Comparison of ENCODE assay signal across 11 mouse cellular contexts in the genomic region with DNA sequence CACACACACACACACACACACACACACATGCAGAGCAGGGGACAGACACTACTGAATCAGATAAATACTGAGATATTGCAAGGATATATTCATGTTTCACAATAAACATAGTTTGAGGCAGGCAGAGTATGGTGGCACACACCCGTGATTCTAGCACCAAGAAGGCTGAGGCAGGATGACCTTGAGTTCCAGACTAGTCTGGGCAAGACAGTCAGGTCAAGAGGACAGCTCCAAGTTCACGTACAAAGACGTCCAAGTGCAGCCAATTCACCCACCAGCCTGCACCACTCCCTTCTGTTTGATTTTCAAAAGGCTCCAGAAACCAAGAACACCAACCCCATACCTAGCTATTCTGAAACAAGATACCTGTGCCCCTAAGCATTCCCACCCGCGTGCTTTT. TPM values are rescaled to one million over a fixed set of nuclear protein-coding genes. Genes with fewer than 3 reads are reported as not detected.
DNase-seq lines count a peak whose midpoint lies in the region; ATAC-seq and TF ChIP-seq lines count a peak whose summit lies in the region.
"Had no signal": no experiment of that assay in that cellular context is flagged by ENCODE, and none has a peak within 500 bp of the region (broad histone marks: within the 10 kb centered on the region; RNA-seq: fewer than 3 reads in every experiment).

No protein-coding gene starts in this region.

- no peaks in the 10 kb centered on the region for H3K36me3 ChIP-seq in heart, embryonic 11.5 days (ENCODE audit: control insufficient read depth, insufficient read depth, low read length)
- no peaks in the 10 kb centered on the region for H3K36me3 ChIP-seq in heart, embryonic 10.5 days
- peaks cover 38% of the 10 kb centered on the region for H3K36me3 ChIP-seq in G1E (replicated peaks)
- no peaks in the 10 kb centered on the region for H3K36me3 ChIP-seq in hindbrain, embryonic 13.5 days
- H3K36me3 ChIP-seq in midbrain, embryonic 13.5 days: no peaks in the 10 kb centered on the region
- H3K36me3 ChIP-seq: limb, embryonic 12.5 days had no signal

- H3K27me3 ChIP-seq in heart, embryonic 11.5 days (ENCODE audit: control insufficient read depth, insufficient read depth, low read length): no peaks in the 10 kb centered on the region
- H3K27me3 ChIP-seq in heart, embryonic 10.5 days (ENCODE audit: insufficient read depth, poor library complexity, severe bottlenecking): no peaks in the 10 kb centered on the region
- no peaks in the 10 kb centered on the region for H3K27me3 ChIP-seq in G1E (ENCODE audit: insufficient read depth, low read length)
- H3K27me3 ChIP-seq in hindbrain, embryonic 13.5 days: no peaks in the 10 kb centered on the region
- no peaks in the 10 kb centered on the region for H3K27me3 ChIP-seq in midbrain, embryonic 13.5 days
- H3K27me3 ChIP-seq: limb, embryonic 12.5 days had no signal

- no peak for DNase-seq in heart, embryonic 10.5 days (ENCODE audit: low spot score)
- no peak for DNase-seq in G1E (ENCODE audit: low spot score)
- DNase-seq in retina, postnatal 1 day: no peak
- DNase-seq in thymus, postnatal 14 days: no peak
- DNase-seq: adrenal gland, adult 8-10 months; cerebellum, postnatal 14 days had no signal

- ATAC-seq in heart, embryonic 11.5 days (replicated peaks; ENCODE audit: insufficient number of reproducible peaks, low FRiP score, low TSS enrichment): no peak
- no peak for ATAC-seq in G1E (ENCODE audit: extremely low read depth, insufficient number of reproducible peaks, low FRiP score, poor library complexity, severe bottlenecking)
- ATAC-seq in hindbrain, embryonic 13.5 days (ENCODE audit: low FRiP score): no peak
- no peak for ATAC-seq in midbrain, embryonic 13.5 days
- no peak for ATAC-seq in CD4-positive, CD25-positive, alpha-beta regulatory T cell, adult 4 months

- no peaks in the 10 kb centered on the region for H3K9me3 ChIP-seq in heart, embryonic 11.5 days (replicated peaks; ENCODE audit: control insufficient read depth, low read length)
- no peaks in the 10 kb centered on the region for H3K9me3 ChIP-seq in heart, embryonic 10.5 days
- H3K9me3 ChIP-seq in G1E (replicated peaks): no peaks in the 10 kb centered on the region
- no peaks in the 10 kb centered on the region for H3K9me3 ChIP-seq in hindbrain, embryonic 13.5 days
- no peaks in the 10 kb centered on the region for H3K9me3 ChIP-seq in midbrain, embryonic 13.5 days
- H3K9me3 ChIP-seq: limb, embryonic 12.5 days had no signal

- peak overlapping the region; percentile 96; the same call in 1 of the 2 replicates for H3K4me2 ChIP-seq in heart, embryonic 11.5 days
- H3K4me2 ChIP-seq in hindbrain, embryonic 13.5 days: peak overlapping the region; percentile 84
- peak overlapping the region; percentile 72 for H3K4me2 ChIP-seq in midbrain, embryonic 13.5 days (replicated peaks)

- no peak overlapping the region for H3K9ac ChIP-seq in heart, embryonic 11.5 days (ENCODE audit: low read depth, low read length)
- peak overlapping the region; percentile 94 for H3K9ac ChIP-seq in hindbrain, embryonic 13.5 days
- peak overlapping the region; percentile 85; the same call in 1 of the 2 replicates for H3K9ac ChIP-seq in midbrain, embryonic 13.5 days (replicated peaks)

- no peak for TF ChIP-seq CTCF in G1E (IDR thresholded peaks at IDR 0.05; ENCODE audit: low read depth, low read length)

- no peak overlapping the region for H3K4me3 ChIP-seq in heart, embryonic 11.5 days (ENCODE audit: low read depth, low read length)
- H3K4me3 ChIP-seq in heart, embryonic 10.5 days: no peak overlapping the region
- H3K4me3 ChIP-seq in G1E (ENCODE audit: low read depth, low read length): peak overlapping the region; percentile 42; the same call in 1 of the 2 replicates
- H3K4me3 ChIP-seq in hindbrain, embryonic 13.5 days: peak overlapping the region; percentile 86
- peak overlapping the region; percentile 76 for H3K4me3 ChIP-seq in midbrain, embryonic 13.5 days (replicated peaks)

- WGBS in heart, embryonic 11.5 days (ENCODE audit: insufficient replicate concordance): 71% methylated on average over 5 of the region's 5 CpGs
- WGBS in heart, embryonic 10.5 days: 64% methylated on average over 5 of the region's 5 CpGs
- WGBS in hindbrain, embryonic 13.5 days: 78% methylated on average over 5 of the region's 5 CpGs
- 81% methylated on average over 5 of the region's 5 CpGs for WGBS in midbrain, embryonic 13.5 days

- no peak overlapping the region for H3K27ac ChIP-seq in heart, embryonic 11.5 days (ENCODE audit: low read depth, low read length)
- no peak overlapping the region for H3K27ac ChIP-seq in heart, embryonic 10.5 days
- 0 out of 2 replicates have a peak overlapping the region, but pooled peaks have one; percentile 91 for H3K27ac ChIP-seq in hindbrain, embryonic 13.5 days
- H3K27ac ChIP-seq in midbrain, embryonic 13.5 days: no peak overlapping the region
- H3K27ac ChIP-seq: limb, embryonic 12.5 days had no signal

- peaks cover 35% of the 10 kb centered on the region for H3K4me1 ChIP-seq in heart, embryonic 11.5 days (ENCODE audit: control insufficient read depth, insufficient read depth, low read length)
- peaks cover 56% of the 10 kb centered on the region for H3K4me1 ChIP-seq in heart, embryonic 10.5 days
- peaks cover 89% of the 10 kb centered on the region for H3K4me1 ChIP-seq in G1E (ENCODE audit: insufficient read depth, low read depth, low read length)
- peaks cover 87% of the 10 kb centered on the region for H3K4me1 ChIP-seq in hindbrain, embryonic 13.5 days (replicated peaks)
- peaks cover 90% of the 10 kb centered on the region for H3K4me1 ChIP-seq in midbrain, embryonic 13.5 days (replicated peaks)

RNA-seq across cellular contexts. Expression of a gene that starts 23.0 kb away (rescaled TPM):
- 3.8 and 5.7 TPM in 2 replicates for polyA plus RNA-seq in heart, embryonic 11.5 days (2014; fragmentation: Nextera tagmentation; extraction: Ambion mirVana)
- polyA plus RNA-seq in heart, embryonic 10.5 days (2016; fragmentation: Nextera tagmentation; extraction: Ambion mirVana): 3.3 and 4.6 TPM in 2 replicates
- total RNA-seq in G1E (2014; fragmentation: Nextera tagmentation) (23.1 and 25.9 TPM in 2 replicates), G1E (2017) (19.2 and 19.6 TPM in 2 replicates)
- 9.8 and 14.1 TPM in 2 replicates for polyA plus RNA-seq in G1E (2012)
- 18.3 and 19.9 TPM in 2 replicates for polyA plus RNA-seq in hindbrain, embryonic 13.5 days (2015; fragmentation: Nextera tagmentation; extraction: Ambion mirVana)
- polyA plus RNA-seq in midbrain, embryonic 13.5 days (2015; fragmentation: Nextera tagmentation; extraction: Ambion mirVana): 22.0 and 22.8 TPM in 2 replicates
- polyA plus RNA-seq in CD4-positive, CD25-positive, alpha-beta regulatory T cell, adult 4 months (2017; shearing (Covaris generic)): 10 to 100 TPM; 20.0 to 31.1 TPM

Comparison
In these comparisons a context has a peak if more than half of its experiments do, and no peak if none do; other contexts are left out.
1. H3K4me3 ChIP-seq: peak in G1E (single experiment), hindbrain, embryonic 13.5 days (single experiment) and midbrain, embryonic 13.5 days (single experiment); none in heart, embryonic 11.5 days (single experiment) and heart, embryonic 10.5 days (single experiment).
2. Peak in every context shown above with its lines, with median percentiles within 50 percentile points of each other: H3K4me2 ChIP-seq.